Mouse (Mus musculus) heart, postnatal 36 days (tissue): ENCODE measurements around the gene Taf12. TPM values are rescaled to one million over a fixed set of nuclear protein-coding genes. Genes with fewer than 3 reads are reported as not detected.

ENCODE experiments used
- DNase-seq, 2 experiments: peaks; one replicate each; pipeline ENCODE4 v3.0.0; 2021 to 2022
- intact Hi-C: fragments of 180-260 bp; cut with DNase I; formaldehyde crosslinking; loops from one replicate; pipeline ENCODE4 v1.15.1; 2025
- total RNA-seq, 2 experiments: library from RNA; stranded (reverse); gene quantifications; 2 replicates each; pipeline ENCODE4 v1.2.3; 2021

Gene Taf12
- 10 to 100 TPM; 28.2 to 34.8 TPM for total RNA-seq

GRCm38 (mm10) chr4:132274156-132274862 lies at the start of gene Taf12:
Taf12 (plus strand) TSS chr4:132274375.
- peak; percentile 88 to 92 for DNase-seq
- intact Hi-C loops: loop anchor here (2.0 to 5.0 kb wide), 4 partner anchors 34 to 148 kb away; partner anchors contain the start of genes Phactr4, Trnau1ap and Ythdf2

DNA sequence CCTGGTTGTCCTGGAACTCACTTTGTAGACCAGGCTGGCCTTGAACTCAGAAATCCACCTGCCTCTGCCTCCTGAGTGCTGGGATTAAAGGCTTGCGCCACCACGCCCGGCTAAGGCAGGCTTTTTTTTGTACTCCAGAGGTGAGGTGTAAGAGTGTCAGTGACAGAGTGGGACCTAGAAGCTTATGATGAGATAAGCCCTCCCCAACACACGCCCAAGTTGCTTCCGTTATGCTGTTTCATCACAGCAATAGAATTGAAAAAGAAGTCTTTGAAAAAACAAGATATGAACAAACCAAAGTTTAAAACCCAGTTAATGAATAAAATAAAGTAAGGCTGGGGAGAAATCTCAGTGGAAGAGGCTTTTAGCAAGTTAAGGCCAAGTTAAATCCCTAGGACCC lies 43.8 kb upstream of the Taf12 start:
- intact Hi-C loops: no loop called here
- no peak for DNase-seq

GRCm38 (mm10) chr4:132234710-132235109 lies 39.5 kb upstream of the Taf12 start:
- intact Hi-C loops: no loop called here
- DNase-seq: no peak

DNA sequence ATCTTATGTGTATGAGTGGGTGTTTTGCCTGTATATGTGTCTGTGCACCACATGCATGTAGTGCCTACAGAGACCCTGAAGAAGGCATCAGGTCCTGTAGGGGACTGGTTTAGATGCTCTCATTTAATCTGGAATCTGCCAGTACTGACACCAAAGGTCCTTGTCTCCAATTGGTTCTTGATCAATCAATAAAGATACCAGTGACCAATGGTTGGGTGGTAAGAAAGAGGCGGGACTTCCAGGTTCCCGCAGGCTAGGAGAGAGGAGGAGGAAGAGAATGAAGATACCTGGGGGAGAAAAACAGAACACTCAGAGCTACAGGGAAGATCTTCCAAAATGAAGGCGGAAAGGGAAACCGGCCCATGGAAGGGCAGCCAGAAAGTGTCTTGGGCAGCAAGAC lies 35.8 kb upstream of the Taf12 start:
- intact Hi-C loops: no loop called here
- no peak for DNase-seq

DNA sequence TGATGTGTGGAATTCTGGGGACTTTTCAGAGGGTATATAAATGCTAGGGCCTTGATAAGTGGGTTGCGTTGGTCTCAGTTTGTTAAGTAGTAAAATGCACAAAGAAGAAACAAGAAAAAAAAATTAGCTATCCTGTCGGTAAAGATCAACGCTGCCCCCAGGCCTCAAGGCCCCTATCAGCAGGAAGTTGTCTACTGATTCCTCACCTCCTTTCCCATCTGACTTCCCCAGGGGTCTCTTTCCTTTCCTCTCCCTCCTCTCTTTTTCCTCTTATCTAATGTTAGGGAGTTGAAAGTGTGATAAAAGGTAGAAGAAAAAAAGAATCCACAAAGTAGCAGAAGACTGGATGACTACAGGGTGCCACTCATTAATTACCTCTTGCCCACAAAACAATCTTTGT lies 33.8 kb upstream of the Taf12 start:
- intact Hi-C loops: no loop called here

GRCm38 (mm10) chr4:132241208-132241607 lies 33.0 kb upstream of the Taf12 start:
- intact Hi-C loops: no loop called here

More for the DNA sequence above, 33.8 kb upstream of the Taf12 start:
- no peak for DNase-seq

GRCm38 (mm10) chr4:132245643-132246042 lies 28.5 kb upstream of the Taf12 start:
- no peak for DNase-seq
- intact Hi-C loops: no loop called here

More at GRCm38 (mm10) chr4:132241208-132241607, 33.0 kb upstream of the Taf12 start:
- no peak for DNase-seq

DNA sequence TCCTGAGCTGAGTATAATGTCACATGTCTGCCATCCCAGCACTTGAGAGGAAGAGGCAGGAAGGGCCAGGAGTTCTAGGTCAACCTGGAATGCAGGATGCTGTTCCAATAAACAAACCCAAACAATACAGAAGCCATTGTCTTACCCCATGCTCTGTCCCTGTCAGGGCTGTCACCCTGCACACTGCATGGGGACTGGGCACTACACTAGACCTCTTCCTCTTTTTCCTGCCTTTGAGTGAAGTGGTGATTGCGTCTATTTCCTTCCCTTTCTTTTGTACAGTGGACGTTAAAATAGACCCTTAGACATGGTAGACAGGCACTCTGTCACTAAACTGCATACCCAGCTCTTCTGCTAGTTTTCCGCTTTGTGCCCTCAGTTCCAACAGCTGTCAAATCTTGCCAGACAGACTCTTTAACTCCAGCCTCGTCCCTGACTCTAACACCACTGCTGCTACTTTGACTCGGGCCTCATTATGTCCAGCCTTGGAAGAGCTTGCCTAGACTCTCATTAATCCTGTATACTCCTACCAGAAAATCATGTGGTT lies 26.7 kb upstream of the Taf12 start:
- DNase-seq: no peak
- intact Hi-C loops: no loop called here

- DNase-seq: no peak
- intact Hi-C loops: no loop called here
Observed at GRCm38 (mm10) chr4:132251596-132251995, 22.6 kb upstream of the Taf12 start.

DNA sequence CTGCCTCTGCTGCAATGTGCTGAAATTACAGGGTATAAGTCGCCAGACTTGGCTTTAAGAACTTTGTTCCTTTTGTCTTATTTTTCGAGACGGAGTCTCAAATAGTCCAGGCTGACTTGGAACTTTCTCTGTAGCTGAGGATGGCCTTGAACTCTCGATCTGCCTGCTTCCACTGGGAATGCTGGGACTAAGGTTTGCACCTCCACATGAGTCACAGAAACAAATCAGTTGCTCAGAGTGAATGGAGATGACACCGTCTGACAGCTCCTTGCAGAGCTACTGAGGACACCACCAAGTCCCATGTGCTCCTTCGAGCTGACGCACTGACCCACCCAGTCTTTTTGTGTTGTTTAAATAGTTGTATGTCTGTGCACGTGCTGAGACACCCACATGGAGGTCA lies 21.0 kb upstream of the Taf12 start:
- no peak for DNase-seq
- intact Hi-C loops: no loop called here

GRCm38 (mm10) chr4:132253622-132254021 lies 20.6 kb upstream of the Taf12 start:
- intact Hi-C loops: no loop called here
- DNase-seq: no peak

- DNase-seq: no peak
- intact Hi-C loops: no loop called here
Observed at GRCm38 (mm10) chr4:132254986-132255385, 19.2 kb upstream of the Taf12 start.

DNA sequence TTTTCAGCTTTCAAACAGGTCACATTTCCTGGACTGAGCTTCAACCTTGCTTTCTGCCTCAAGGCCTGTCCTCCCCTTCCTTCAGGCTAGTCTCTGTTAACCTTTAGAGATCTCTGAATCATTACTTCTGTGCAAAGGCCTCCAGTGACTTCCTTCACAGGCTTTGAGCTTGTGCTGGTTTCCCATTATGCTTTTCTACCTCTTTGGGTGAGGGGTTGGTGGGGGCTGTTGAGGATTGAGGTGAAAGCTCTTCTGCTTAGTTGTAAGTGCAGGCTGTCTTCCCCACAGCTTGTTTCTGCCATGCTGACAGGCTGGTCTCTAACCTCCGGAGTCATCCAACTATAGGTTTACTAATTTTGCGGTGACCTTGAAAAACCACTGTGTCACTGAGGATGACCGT lies 17.8 kb upstream of the Taf12 start:
- no peak for DNase-seq
- intact Hi-C loops: no loop called here

DNA sequence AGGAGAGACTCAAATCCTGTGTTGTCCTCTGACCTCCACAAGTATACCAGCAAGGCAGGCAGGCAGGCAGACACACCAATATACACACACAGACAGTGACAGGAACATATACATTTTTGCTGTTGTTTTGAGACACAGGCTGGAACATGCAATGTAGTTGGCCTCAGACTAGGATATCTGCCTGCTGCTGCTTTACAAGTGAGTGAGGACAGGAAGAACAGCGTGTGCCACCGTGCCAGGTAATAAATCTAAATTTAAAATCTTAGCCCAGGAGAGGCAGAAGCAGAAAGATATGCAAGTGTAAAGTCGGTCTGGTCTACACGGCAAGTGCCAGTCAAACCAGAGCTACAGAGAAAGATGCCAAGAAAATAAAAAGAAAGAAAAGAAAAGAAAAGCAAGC lies 14.9 kb upstream of the Taf12 start:
- DNase-seq: no peak
- intact Hi-C loops: no loop called here

DNA sequence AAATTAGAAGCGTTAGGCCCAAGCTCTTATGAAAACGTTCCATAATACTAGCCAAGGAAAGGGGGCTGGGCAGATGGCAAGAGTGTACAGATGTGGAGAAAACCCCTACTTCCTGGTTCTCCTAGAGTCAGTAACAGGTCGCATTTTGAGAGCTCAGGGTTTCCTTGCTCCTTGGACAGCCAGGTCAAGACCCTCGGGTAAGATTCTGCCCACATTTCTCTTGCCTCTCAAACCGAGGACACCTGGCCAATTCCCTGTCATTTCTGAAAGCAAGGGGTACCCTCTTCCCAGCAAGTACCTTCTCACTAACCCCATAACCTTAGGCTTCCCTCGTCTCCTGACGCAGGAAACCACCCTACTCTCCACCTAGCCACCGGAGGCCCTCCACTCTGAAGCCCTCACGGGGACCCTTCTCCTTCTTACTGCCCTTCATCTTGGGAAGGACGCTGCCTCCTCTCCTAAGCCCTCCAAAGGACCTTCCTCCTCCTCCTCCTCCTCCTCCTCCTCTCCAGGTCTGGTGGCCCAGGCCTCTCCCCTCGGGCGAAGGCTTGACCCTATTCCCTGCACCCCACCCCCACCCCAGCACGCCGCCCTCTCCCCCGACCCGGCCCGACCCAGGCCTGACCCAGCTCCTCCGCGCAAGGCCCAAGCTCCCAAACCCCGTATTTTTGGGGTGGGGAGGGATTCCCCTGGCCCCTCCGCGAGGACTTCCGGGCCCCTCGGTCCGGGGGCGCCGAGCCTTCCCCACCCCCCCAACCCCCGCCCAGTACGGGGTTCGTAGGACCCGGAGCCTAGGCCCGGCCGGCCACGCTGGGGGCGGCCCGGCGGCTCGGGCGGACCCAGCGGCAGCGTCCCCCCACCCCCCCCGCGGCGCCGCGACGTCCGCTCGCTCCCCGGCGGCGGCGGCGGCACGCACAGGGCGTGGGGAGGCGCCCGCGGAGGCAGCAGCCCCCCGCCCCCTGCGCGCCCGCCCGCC lies 13.5 kb upstream of the Taf12 start:
- peak; percentile 39 to 75 for DNase-seq
- intact Hi-C loops: loop anchor here (10.0 kb wide), 1 partner anchor 176 kb away; no protein-coding TSS in a partner anchor

DNA sequence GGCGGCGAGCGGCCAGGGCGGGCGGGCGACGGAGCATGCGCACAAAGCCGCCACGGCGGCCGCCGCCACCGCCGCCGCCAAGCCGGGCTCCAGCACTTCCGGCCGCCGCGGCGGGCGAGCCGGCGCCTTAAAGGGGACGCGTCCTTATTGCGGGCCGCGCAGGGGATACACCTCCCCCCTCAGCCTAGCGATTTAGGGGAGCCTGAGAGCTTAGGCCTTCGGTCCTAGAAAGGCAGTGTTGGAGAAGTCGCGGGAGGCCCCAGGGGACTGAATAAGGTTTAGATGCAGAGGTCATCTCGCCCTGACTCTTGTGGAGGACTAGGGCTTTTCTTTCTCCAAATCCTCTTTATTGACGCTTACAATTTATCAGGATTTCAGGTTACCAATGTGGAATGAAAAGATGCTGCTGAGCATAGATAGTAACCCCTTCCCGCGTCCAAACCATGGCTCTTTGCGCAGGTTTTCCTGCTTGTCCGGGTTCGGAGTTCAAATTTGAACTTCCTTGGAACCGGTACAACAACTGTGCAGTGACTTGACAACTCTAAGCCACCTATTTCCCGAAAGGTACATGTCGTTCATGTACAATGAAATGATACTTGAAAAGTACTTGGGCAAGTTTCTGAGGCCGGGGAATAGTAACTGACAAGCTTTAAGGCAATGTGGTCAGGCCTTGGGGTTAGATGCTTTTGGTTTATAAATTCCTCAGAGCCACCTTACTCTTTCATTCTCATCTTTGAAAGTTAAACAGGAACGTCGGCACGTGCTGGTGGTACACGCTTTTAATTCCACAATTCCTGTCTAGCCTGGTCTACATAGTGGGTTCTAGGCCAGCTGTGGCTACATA lies 12.4 kb upstream of the Taf12 start, which contains the start of gene Gmeb1:
Gene Gmeb1, minus strand, starts transcription at position 89 of the 844 bp plus-strand sequence.
- peak; percentile 83 to 84 for DNase-seq
- intact Hi-C loops: loop anchor here (10.0 kb wide), 1 partner anchor 177 kb away; no protein-coding TSS in a partner anchor

DNA sequence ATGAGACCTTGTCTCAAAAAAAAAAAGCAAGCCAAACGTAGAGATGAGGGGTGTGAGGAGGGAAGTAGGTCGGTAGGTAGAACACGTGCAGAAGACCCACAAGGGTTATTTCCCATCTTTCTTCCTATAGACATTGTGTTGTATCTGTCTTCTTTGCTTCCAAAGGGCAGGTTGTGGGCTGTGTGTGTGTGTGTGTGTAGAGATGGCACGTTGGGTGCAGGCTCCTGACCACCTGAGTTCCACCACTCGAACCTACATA lies 11.9 kb upstream of the Taf12 start:
- intact Hi-C loops: loop anchor here (10.0 kb wide), 1 partner anchor 177 kb away; no protein-coding TSS in a partner anchor
- DNase-seq: no peak

DNA sequence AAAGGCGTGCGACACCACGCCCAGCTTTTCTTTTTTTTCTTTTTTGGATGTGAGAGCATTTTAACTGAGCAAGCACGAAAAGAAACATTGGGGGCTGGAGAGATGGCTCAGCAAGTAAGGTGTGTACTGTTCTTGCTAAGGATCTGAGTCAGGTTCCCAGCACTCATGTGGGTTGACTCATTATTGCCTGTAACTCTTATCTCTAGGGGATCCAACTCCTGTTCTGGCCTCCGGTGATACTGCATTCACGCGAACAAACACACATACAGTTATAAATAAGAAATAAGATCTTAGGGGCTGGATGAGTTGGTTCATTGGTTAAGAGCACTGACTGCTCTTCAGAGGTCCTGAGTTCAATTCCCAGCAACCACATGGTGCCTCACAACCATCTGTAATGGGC lies 10.9 kb upstream of the Taf12 start:
- intact Hi-C loops: loop anchor here (10.0 kb wide), 1 partner anchor 179 kb away; no protein-coding TSS in a partner anchor
- no peak for DNase-seq

DNA sequence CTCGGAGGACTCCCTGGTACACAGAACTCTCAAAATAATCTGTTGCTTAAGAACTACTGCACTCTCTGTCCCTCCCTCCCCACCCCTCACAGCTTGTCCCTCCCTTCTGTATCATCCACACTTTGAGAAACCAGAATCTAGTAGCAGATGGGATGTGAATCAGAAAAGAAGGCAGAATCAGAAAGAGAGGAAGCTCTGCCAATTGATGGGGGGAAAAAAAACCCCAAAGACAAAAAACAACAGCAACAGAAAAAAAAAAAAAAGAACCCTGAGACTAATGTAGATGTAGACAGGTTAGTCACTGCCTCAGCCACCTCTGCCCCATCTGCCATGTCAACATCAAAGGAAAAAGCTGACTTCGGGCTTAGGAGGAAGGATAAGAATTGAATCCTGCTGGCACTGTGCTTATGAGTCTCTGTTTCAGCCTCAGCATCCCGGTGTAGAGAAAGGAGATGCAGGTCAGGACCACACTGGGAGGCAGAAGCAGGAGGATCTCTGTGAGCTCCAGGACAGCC lies 7.3 kb upstream of the Taf12 start:
- intact Hi-C loops: loop anchor here (10.0 kb wide), 1 partner anchor 182 kb away; no protein-coding TSS in a partner anchor
- no peak for DNase-seq
